Mouse (Mus musculus): Measurements from ENCODE around the gene Cfap74. TPM values are rescaled to one million over a fixed set of nuclear protein-coding genes. Genes with fewer than 3 reads are reported as not detected.

Cfap74 gene
- polyA plus RNA-seq, 1 experiment from 2014 or later = 4.7 TPM

Other genes with a start within 250 kb of the Cfap74 start
- gene Ski, start 186.6 kb upstream of the Cfap74 start, polyA plus RNA-seq (2016; fragmentation: Nextera tagmentation; extraction: Ambion mirVana) = 12.3 and 13.2 TPM in 2 replicates
- gene Faap20, start 159.4 kb upstream of the Cfap74 start, polyA plus RNA-seq (2016; fragmentation: Nextera tagmentation; extraction: Ambion mirVana) = 87.5 and 89.3 TPM in 2 replicates
- 33.3 and 35.8 TPM in 2 replicates for gene Prkcz, start 47.8 kb upstream of the Cfap74 start, polyA plus RNA-seq (2016; fragmentation: Nextera tagmentation; extraction: Ambion mirVana)
- gene Gabrd, start 11.1 kb upstream of the Cfap74 start, polyA plus RNA-seq (2016; fragmentation: Nextera tagmentation; extraction: Ambion mirVana) = 0.34 TPM in 1 of 2 replicates, not detected in the other
- gene Tmem52, start 59.9 kb downstream of the Cfap74 start, polyA plus RNA-seq (2016; fragmentation: Nextera tagmentation; extraction: Ambion mirVana) = not detected in 2 replicates
- 762 and 837 TPM in 2 replicates for gene Gnb1, start 82.2 kb downstream of the Cfap74 start, polyA plus RNA-seq (2016; fragmentation: Nextera tagmentation; extraction: Ambion mirVana)
- 86.9 and 88.2 TPM in 2 replicates for gene Nadk, start 153.2 kb downstream of the Cfap74 start, polyA plus RNA-seq (2016; fragmentation: Nextera tagmentation; extraction: Ambion mirVana)
- 16.2 and 16.7 TPM in 2 replicates for gene Slc35e2, start 192.2 kb downstream of the Cfap74 start, polyA plus RNA-seq (2016; fragmentation: Nextera tagmentation; extraction: Ambion mirVana)
- 76.8 and 79.5 TPM in 2 replicates for gene Cdk11b, start 215.7 kb downstream of the Cfap74 start, polyA plus RNA-seq (2016; fragmentation: Nextera tagmentation; extraction: Ambion mirVana)
- gene Gm10563, start 236.2 kb downstream of the Cfap74 start, polyA plus RNA-seq (2016; fragmentation: Nextera tagmentation; extraction: Ambion mirVana) = not detected in 2 replicates
- gene Mmp23, start 244.2 kb downstream of the Cfap74 start, polyA plus RNA-seq (2016; fragmentation: Nextera tagmentation; extraction: Ambion mirVana) = 3.9 and 4.3 TPM in 2 replicates

Data from neural tube, embryonic 12.5 days (tissue).